Mouse (Mus musculus) embryonic stem cell, embryonic (primary cell): ENCODE results near the gene Aff1.

Source experiments
- CTCF ChIA-PET, 4 experiments: fragments of 300-600 bp in 2 of 4; fragments of 350-600 bp in 2 of 4; sonication (Branson Sonifier 250); formaldehyde crosslinking; loops; one replicate each; lab custom pipeline; 2022; ENCODE audit warnings: inconsistent platforms in 2 of 4; lab: Charles Lee
- POLR2A ChIA-PET, 4 experiments: fragments of 300-600 bp in 2 of 4; fragments of 350-600 bp in 2 of 4; sonication (Branson Sonifier 250); formaldehyde crosslinking; loops; one replicate each; lab custom pipeline; 2022; ENCODE audit warnings: antibody characterized with exemption in 4 of 4, inconsistent platforms in 1 of 4; lab: Charles Lee

Gene Aff1

GRCm38 (mm10) chr5:103691624-103692530 is at the start of gene Aff1:
Gene Aff1 (plus strand): TSS chr5:103692374.
- ChIA-PET POLR2A (interaction anchor here (0.6 to 35.4 kb wide), 61 partner anchors 9 to 494 kb away, joined by 3 to 1868 read pairs (median 4); partner anchors contain the start of genes 1700016H13Rik (in 1 of the 4) and Ptpn13 (in 1 of the 4)), CTCF (interaction anchor here (0.5 to 6.0 kb wide), 36 partner anchors 9 to 780 kb away, joined by 3 to 48 read pairs (median 4); partner anchors contain the start of gene Ptpn13 (in 1 of the 4))

GRCm38 (mm10) chr5:103644167-103644566 is 48.0 kb upstream of the Aff1 start:
- ChIA-PET POLR2A (interaction anchor here in 3 of 4 experiments (0.7 to 3.0 kb wide), 8 partner anchors 10 to 125 kb away, joined by 3 to 24 read pairs (median 6); partner anchors contain the start of genes 1700016H13Rik (in 1 of the 3) and Slc10a6 (in 1 of the 3)), CTCF (interaction anchor here (0.6 to 4.5 kb wide), 14 partner anchors 9 to 675 kb away, joined by 3 to 53 read pairs (median 4); partner anchors contain the start of gene 1700016H13Rik (in 2 of the 4))

- ChIA-PET CTCF (no interaction called here), POLR2A (no interaction called here)
Measured at GRCm38 (mm10) chr5:103647320-103647719, 44.9 kb upstream of the Aff1 start.

- POLR2A ChIA-PET, result interaction anchor here in 3 of 4 experiments (0.7 to 4.4 kb wide), 27 partner anchors 10 to 1621 kb away, joined by 3 to 30 read pairs (median 4); partner anchors contain the start of genes Aff1 (in 1 of the 3) and Ptpn13 (in 1 of the 3)
- CTCF ChIA-PET, result interaction anchor here (0.5 to 4.6 kb wide), 92 partner anchors 9 to 355 kb away, joined by 3 to 53 read pairs (median 4); partner anchors contain the start of genes Ptpn13 (in 1 of the 4) and Slc10a6 (in 1 of the 4)
Measured at GRCm38 (mm10) chr5:103654225-103654624, 37.9 kb upstream of the Aff1 start.

- POLR2A ChIA-PET, result interaction anchor here in 3 of 4 experiments (0.5 to 4.4 kb wide), 39 partner anchors 10 to 1622 kb away, joined by 3 to 30 read pairs (median 4); partner anchors contain the start of genes Ptpn13 (in 2 of the 3) and Aff1 (in 1 of the 3)
Measured at GRCm38 (mm10) chr5:103654780-103655179, 37.4 kb upstream of the Aff1 start.

GRCm38 (mm10) chr5:103655346-103656118 is 36.6 kb upstream of the Aff1 start, which contains the start of gene 1700016H13Rik:
Gene 1700016H13Rik (minus strand): TSS chr5:103656010.
- ChIA-PET CTCF (interaction anchor here (0.5 to 4.6 kb wide), 58 partner anchors 9 to 1735 kb away, joined by 3 to 53 read pairs (median 5); partner anchors contain the start of genes Mapk10 (in 1 of the 4), Ptpn13 (in 1 of the 4) and Slc10a6 (in 1 of the 4)), POLR2A (interaction anchor here in 3 of 4 experiments (0.5 to 4.4 kb wide), 49 partner anchors 11 to 465 kb away, joined by 3 to 30 read pairs (median 4); partner anchors contain the start of genes Ptpn13 (in 2 of the 3) and Aff1 (in 1 of the 3))

More at GRCm38 (mm10) chr5:103654780-103655179, 37.4 kb upstream of the Aff1 start:
- CTCF ChIA-PET, result interaction anchor here (0.5 to 4.6 kb wide), 98 partner anchors 9 to 1734 kb away, joined by 3 to 53 read pairs (median 4); partner anchors contain the start of genes Mapk10 (in 1 of the 4), Ptpn13 (in 1 of the 4) and Slc10a6 (in 1 of the 4)

- CTCF ChIA-PET, result interaction anchor here (0.5 to 1.7 kb wide), 29 partner anchors 10 to 482 kb away, joined by 3 to 8 read pairs (median 3); partner anchors contain the start of gene Ptpn13 (in 1 of the 4)
Measured at GRCm38 (mm10) chr5:103658921-103659320, 33.3 kb upstream of the Aff1 start.

GRCm38 (mm10) chr5:103659571-103659970 is 32.6 kb upstream of the Aff1 start:
- CTCF ChIA-PET, result interaction anchor here (0.5 to 1.7 kb wide), 35 partner anchors 10 to 1951 kb away, joined by 3 to 8 read pairs (median 3); partner anchors contain the start of gene Ptpn13 (in 1 of the 4)

More at GRCm38 (mm10) chr5:103658921-103659320, 33.3 kb upstream of the Aff1 start:
- POLR2A ChIA-PET, result interaction anchor here in 2 of 4 experiments (0.6 to 1.0 kb wide), 4 partner anchors 24 to 317 kb away, joined by 3 to 4 read pairs (median 3); no protein-coding TSS in a partner anchor

GRCm38 (mm10) chr5:103664932-103665331 is 27.2 kb upstream of the Aff1 start:
- CTCF ChIA-PET, result interaction anchor here in 3 of 4 experiments (0.6 to 3.0 kb wide), 4 partner anchors 10 to 197 kb away, joined by 3 to 13 read pairs (median 4); no protein-coding TSS in a partner anchor
- POLR2A ChIA-PET, result interaction anchor here in 1 of 4 experiments (0.8 to 5.0 kb wide), 4 partner anchors 9 to 337 kb away, joined by 3 to 30 read pairs (median 3); partner anchors contain the start of gene 1700016H13Rik

More at GRCm38 (mm10) chr5:103659571-103659970, 32.6 kb upstream of the Aff1 start:
- POLR2A ChIA-PET, result interaction anchor here in 3 of 4 experiments (0.6 to 1.0 kb wide), 6 partner anchors 23 to 318 kb away, joined by 3 to 4 read pairs (median 3); no protein-coding TSS in a partner anchor

- ChIA-PET POLR2A (interaction anchor here in 3 of 4 experiments (0.7 to 5.0 kb wide), 5 partner anchors 10 to 338 kb away, joined by 3 to 30 read pairs (median 3); partner anchors contain the start of gene 1700016H13Rik (in 1 of the 3)), CTCF (interaction anchor here (0.5 to 3.0 kb wide), 6 partner anchors 11 to 24 kb away, joined by 3 to 13 read pairs (median 4); no protein-coding TSS in a partner anchor)
Measured at GRCm38 (mm10) chr5:103665876-103666275, 26.3 kb upstream of the Aff1 start.

- ChIA-PET CTCF (interaction anchor here (0.5 to 2.4 kb wide), 16 partner anchors 8 to 1993 kb away, joined by 3 to 15 read pairs (median 5); no protein-coding TSS in a partner anchor), POLR2A (interaction anchor here (0.5 to 2.6 kb wide), 16 partner anchors 10 to 958 kb away, joined by 3 to 11 read pairs (median 4); partner anchors contain the start of gene Aff1 (in 1 of the 4))
Measured at GRCm38 (mm10) chr5:103671858-103672257, 20.3 kb upstream of the Aff1 start.

- POLR2A ChIA-PET, result interaction anchor here in 2 of 4 experiments (1.0 to 1.9 kb wide), 4 partner anchors 19 to 33 kb away, joined by 3 to 5 read pairs (median 4); partner anchors contain the start of gene Aff1 (in 1 of the 2)
- CTCF ChIA-PET, result interaction anchor here in 2 of 4 experiments (0.6 to 1.6 kb wide), 3 partner anchors 14 to 1766 kb away, joined by 3 to 5 read pairs (median 4); no protein-coding TSS in a partner anchor
Measured at GRCm38 (mm10) chr5:103673611-103674010, 18.6 kb upstream of the Aff1 start.

GRCm38 (mm10) chr5:103674482-103674881 is 17.7 kb upstream of the Aff1 start:
- ChIA-PET CTCF (interaction anchor here in 2 of 4 experiments (0.6 to 1.6 kb wide), 4 partner anchors 15 to 31 kb away, joined by 3 to 5 read pairs (median 3); no protein-coding TSS in a partner anchor), POLR2A (interaction anchor here in 3 of 4 experiments (0.5 to 1.9 kb wide), 10 partner anchors 18 to 84 kb away, joined by 3 to 5 read pairs (median 3); partner anchors contain the start of genes 1700016H13Rik (in 1 of the 3) and Aff1 (in 1 of the 3))

- ChIA-PET CTCF (no interaction called here), POLR2A (no interaction called here)
Measured at GRCm38 (mm10) chr5:103676289-103676881, 15.8 kb upstream of the Aff1 start.

- POLR2A ChIA-PET, result interaction anchor here in 1 of 4 experiments (0.6 to 1.2 kb wide), 4 partner anchors 15 to 148 kb away, joined by 3 to 7 read pairs (median 4); no protein-coding TSS in a partner anchor
- CTCF ChIA-PET, result no interaction called here
Measured at GRCm38 (mm10) chr5:103677894-103678293, 14.3 kb upstream of the Aff1 start.
